Mouse (Mus musculus) layer of hippocampus, adult 9-10 months (tissue): Measurements from ENCODE around the gene Rif1.
"Not testable (repeated sequence)": the region's sequence is repeated elsewhere in the genome, so short reads cannot be mapped to it uniquely, and the experiment has no call there.

Source experiments
- DNase-seq: peaks from one replicate; pipeline ENCODE4 v3.0.0; 2022; ENCODE audit warnings: low spot score

The Rif1 gene

DNA sequence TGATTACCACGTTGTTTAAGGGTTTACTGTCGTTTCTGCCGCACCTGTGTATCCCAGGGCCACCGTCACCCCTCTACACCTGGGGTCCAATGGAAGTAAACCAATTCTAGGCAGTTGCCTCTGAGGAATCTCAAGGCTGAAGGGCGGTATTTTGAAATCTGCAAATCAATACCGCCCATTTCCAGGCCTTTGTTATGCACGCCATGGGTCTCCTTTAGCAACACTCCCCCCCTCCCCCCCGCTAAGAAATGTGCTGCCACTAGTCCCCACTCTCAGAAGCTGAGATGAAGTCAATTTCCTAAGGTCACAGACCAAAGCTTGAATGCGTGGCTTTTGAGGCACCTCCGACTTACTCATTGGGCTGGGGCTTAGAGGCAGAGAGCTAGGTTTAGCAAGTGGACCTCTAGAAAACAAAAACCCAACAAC is 554 bp upstream of the Rif1 start:
- DNase-seq: no peak

DNA sequence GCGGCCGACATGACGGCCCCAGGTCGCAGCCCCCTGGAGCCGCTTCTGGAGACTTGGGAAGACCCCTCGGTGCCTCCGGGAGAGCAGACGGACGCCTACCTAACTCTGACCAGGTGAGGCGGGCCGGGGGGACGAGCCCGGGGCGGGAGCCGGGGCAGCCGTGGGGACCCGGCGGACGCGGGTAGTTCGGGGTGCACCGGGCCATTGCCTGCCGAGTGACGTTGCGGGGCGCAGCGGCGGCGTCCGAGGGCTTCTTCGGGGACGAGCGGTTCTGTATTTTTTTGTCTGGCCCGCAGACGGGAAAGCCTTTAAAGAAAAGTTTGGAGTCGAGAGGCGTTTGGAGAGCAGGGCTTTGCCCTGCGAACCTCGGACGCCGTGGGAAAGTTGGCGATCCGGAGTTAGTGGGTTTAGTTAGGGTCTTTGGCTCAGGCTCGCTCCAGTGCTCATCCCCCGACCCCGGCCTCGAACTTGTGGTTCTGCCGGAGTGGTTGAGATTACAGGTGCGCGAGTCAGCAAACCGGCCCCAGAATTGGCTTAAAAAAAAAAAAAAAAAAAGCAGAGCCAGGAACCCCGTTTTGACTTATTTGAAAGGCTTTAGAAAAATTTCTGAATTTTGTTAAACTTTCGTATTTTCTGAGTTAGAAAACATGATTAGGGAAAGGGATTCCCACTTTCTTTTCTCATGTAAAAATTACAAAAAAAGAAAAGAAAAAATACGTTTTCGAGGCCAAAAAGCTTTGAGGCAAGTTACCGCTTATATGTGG is 691 bp downstream of the Rif1 start:
- no peak for DNase-seq

DNA sequence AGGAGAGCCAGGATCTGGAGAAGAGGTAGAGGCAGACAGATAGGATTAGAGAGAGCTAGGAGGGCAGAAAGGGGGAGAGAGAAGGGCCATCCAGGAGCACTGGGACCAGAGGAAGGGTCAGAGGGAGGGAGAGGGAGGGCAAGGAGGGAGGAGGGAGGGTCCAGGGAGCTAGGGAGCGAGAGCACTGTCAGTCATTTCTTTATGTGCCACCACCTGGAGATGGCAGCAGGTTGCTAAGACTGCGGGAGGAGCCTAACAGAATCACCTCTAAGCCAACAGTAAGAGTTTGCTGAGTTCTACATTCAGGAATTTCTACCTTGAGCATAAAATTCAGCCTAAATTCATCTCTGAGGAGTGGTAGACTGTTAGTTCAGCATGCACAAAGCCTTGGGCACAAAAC is 6.0 kb downstream of the Rif1 start:
- no peak for DNase-seq

GRCm38 (mm10) chr2:52084013-52084412 is 11.4 kb downstream of the Rif1 start:
- no peak for DNase-seq

DNA sequence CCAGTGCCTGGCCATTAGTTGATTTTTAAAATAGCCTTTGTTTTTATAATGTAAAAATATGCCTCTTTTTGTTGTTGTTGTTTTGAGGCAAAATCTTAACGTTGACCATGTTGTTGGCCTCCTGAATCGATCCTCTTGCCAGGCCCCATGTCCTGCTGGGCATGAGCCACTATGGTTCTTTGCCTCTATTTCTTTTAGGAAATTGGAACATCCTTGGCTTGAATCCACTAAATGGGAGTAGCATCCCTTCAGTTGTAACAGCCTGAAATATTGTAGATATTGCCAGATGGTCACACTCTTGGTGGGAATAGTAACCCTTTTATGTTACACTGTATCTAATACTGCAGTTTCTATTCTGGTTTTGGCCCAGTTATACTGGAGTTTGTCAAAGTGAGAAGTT is 11.9 kb downstream of the Rif1 start:
- no peak for DNase-seq

- no peak for DNase-seq
Measured at GRCm38 (mm10) chr2:52114086-52114485, 41.5 kb downstream of the Rif1 start.

DNA sequence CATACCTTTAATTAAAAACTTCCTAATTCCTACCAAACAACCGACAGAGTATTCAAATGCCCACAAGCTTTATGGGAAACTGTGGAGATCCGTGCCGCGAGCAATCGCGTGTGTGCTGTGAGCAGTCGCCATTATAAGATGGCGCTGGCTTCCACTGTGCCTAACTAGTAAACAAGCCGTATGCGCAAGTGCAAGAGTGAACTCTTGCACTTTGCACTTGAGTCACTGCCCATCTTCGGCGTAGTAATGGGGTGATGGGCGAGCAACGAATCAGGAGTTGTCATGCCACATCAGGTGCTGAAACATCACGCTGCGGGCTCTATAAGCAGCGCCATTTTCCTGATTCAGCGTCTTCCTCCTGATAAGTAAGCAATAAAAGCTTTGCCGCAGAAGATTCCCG is 58.7 kb downstream of the Rif1 start:
- not testable (repeated sequence) for DNase-seq

- no peak for DNase-seq
Measured at GRCm38 (mm10) chr2:52133351-52133750, 60.7 kb downstream of the Rif1 start.

DNA sequence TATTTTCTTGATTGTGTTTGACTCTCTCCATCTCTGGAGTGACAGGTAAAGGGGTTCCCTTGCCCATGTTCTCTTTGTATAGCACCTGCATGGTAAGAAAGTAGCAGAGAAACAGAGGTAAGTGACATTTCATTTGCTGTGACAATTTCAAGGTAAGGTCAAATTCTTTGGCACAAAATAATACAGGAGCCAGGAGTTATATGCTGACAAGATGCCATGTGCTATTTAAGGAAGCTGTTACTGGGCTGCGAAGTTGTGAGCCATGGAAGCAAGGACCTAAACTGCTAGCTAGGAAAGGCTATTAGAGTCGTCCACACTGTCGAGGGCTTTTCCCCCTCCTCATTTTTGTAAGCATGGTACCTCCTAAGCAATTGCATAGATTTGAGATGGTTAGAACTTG is 80.4 kb downstream of the Rif1 start:
- DNase-seq: no peak

DNA sequence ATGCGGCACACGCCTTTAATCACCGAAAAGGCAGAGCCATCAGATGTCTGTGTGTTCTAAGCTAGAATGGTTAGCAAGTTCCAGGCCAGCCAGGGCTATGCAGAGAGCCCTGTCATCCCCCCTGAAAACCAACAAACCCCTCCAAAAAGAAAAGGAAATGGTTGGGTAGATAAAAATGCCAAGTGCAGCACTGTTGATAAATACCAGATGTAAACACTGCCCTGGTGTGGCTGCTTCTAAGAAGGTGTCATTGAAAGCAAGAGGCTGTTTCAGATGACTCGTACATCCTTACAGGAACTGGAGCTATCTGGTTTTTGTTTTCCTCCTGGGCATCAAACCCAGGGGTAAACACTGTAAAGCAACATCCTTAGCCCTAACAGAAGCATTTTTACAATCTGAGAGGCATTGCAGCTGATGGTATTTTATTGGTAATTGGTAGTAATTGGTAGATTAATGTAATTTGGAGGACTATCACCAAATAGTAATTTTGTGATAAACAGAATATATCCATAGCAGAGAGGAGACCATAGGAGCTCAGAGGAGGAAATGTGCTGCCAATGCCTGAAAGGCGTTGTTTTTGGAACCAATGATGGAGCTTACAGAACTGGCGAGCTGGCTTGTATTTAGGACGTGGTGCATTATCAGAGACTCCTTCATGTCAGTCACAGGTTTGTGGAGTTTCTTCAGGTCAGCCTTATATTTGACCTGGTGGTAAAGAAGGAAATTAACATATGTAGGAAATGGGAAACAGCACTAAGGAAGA is 96.8 kb downstream of the Rif1 start:
- no peak for DNase-seq
